Mouse (Mus musculus) embryo, embryonic 10.5 days (tissue): ENCODE measurements around the gene Rtl8b.
"Not testable (repeated sequence)": the region's sequence is repeated elsewhere in the genome, so short reads cannot be mapped to it uniquely, and the experiment has no call there.

ENCODE experiments used
- DNase-seq: peaks from one replicate; pipeline ENCODE4 v3.0.0-alpha.2; 2015; ENCODE audit warnings: low spot score

The Rtl8b gene

GRCm38 (mm10) chrX:53670294-53670693 lies at the start of gene Rtl8b:
TSS of gene Rtl8b (minus strand) at chrX:53670408.
- peak; percentile 91 for DNase-seq

- DNase-seq: peak; percentile 77
Observed at GRCm38 (mm10) chrX:53716323-53717182, 46.3 kb upstream of the Rtl8b start.

- DNase-seq: no peak
Observed at GRCm38 (mm10) chrX:53715942-53716322, 45.7 kb upstream of the Rtl8b start.

DNA sequence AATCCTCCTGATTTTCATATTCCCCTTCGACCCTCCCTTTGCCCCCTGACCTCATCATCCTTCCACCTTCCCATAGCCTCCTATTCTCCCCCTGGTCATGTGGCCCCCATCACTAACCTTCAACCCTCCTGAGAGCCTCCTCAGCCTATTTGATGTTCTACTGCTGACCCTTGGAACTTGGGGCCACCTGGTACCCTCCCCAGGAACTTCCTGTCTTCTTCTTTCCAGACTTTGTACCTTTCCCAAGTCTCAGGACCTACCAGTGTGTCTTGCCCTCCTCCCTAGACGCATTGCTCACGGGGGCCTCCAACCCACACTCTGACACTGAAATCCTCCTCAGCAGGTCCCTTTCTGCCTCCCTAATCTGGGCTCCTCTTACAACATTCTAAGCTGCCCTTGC lies 32.5 kb upstream of the Rtl8b start:
- no peak for DNase-seq

- DNase-seq: no peak
Observed at GRCm38 (mm10) chrX:53699225-53699624, 29.0 kb upstream of the Rtl8b start.

- no peak for DNase-seq
Observed at GRCm38 (mm10) chrX:53694008-53694777, 24.0 kb upstream of the Rtl8b start.

DNA sequence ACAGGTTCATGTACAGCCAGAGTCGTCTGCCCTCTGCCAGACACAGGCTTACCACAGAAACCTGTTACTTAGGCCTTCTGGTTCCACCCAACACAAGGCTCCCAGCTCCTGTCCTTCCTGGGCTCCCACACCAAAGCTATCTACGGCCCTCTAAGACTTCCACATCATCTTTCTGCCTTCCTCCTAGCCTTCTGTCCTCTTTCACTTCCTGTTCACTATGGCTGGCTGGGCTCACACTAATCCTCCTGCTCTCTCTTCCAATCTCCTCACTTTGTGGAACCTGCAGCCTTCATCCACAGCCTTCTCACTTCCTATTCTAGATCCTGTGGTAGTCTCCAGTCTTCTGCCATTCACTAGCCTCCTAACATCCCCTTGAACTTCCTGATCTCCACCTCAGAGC lies 22.9 kb upstream of the Rtl8b start:
- no peak for DNase-seq

- no peak for DNase-seq
Observed at GRCm38 (mm10) chrX:53692065-53692464, 21.9 kb upstream of the Rtl8b start.

DNA sequence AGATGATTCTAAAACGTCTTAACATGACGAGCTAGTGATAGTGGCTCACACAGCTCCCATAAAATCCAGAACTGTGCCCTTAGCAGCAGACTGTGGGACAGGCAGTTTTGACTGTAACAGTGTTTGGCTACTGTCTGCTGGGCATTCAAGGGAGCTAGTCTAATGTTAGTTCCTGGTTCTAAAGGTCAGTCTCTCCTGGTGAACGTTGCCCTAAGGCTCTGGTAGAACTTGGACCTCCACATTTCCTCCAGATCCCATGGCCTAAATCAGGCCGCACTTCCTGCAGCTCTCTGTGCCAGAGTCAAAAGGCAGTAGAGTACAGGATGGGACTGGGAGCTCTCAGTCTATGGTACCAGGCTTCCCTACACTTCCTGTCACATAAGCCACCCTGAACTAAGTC lies 14.5 kb upstream of the Rtl8b start:
- not testable (repeated sequence) for DNase-seq

DNA sequence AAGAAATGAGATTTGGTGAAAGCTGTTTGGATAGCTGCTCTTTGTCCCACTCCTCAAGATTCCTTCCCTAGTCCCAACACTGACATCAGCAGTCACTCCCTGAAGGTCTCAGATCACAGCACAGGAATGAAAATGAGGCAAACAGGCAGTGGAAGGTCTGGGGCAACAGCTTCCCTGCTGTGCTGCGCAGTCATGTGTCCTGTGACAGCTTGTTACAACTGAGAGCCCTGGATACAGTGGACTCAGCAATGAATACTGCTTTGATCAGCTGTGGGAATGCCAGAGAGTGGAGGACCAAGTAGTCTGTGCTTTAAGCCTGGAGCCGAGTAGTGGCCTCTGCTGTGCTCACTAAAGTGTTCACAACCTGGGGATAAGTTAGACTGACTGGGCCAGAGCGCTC lies 12.4 kb upstream of the Rtl8b start:
- not testable (repeated sequence) for DNase-seq

DNA sequence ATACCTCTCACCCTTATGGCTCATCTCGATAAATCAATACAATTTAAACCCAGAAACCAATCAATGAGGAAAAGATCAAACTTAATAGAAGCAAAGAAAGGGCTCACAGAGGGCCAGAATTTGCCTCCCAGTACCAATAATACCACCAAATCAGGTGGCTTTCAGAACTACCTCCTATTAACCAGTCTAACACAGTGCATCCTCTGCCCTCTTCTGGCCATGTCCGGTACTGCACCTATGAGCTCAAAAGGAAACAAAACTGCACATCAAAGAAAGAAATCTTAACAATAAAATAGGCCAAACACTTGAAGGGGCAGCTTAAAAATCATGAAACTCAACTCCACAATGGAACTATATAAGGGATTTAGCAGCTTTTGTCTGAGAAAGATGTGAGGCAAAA lies 6.7 kb upstream of the Rtl8b start:
- not testable (repeated sequence) for DNase-seq

DNA sequence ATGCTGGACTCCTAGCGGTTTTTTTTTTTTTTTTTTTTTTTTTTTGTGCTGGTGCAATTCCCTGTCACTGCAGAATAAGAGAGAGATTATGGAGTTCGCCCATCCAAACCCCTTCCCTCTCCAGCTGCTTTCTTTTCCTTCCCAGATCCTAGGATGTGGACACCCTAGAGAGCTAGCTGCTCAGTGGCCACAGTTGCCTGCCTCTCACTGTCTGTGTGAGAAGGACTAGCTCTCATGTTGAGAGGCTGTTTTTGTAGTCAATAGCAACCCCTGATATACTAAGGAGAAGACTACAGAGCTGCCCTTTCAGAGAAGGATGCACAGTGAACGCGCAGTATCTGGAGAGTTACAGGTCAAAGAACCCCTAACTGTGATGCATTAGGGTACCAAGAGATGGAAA lies 488 bp upstream of the Rtl8b start:
- not testable (repeated sequence) for DNase-seq

DNA sequence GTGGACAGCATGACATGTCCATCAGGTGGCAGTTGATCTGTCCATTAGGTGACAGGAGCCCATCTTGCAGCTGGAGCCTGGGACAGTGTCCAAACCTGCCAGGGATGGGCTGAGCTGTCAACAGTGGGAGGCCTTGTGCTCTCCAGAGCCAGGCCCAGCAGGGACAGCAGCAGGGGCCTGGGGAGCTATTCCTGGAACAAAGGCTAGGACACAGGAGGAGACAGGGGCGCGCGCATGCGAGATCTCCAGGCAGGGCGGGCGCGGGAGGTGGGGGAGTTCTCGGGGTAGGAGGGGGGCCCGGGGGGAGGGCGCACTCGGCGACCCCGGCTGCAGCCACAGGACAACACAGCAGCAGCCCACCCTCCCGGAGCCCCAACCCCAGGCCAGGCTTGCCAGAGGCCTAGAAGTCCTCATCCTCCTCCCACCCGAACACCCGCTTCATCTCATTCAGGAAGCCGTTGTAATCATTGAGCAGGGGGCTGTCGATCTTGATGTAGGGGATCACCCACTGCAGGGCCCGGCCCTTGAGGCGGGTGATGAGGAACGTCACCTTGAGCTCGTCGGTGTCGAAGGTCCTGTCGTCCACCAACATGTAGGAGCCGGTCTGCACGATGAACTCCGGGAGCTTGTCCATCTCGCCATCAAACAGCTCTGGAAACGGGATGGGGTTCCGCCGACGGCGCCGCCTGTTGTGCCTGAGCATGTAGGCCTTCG lies 494 bp downstream of the Rtl8b start:
- not testable (repeated sequence) for DNase-seq

- DNase-seq: not testable (repeated sequence)
Observed at GRCm38 (mm10) chrX:53652917-53653316, 17.3 kb downstream of the Rtl8b start.

DNA sequence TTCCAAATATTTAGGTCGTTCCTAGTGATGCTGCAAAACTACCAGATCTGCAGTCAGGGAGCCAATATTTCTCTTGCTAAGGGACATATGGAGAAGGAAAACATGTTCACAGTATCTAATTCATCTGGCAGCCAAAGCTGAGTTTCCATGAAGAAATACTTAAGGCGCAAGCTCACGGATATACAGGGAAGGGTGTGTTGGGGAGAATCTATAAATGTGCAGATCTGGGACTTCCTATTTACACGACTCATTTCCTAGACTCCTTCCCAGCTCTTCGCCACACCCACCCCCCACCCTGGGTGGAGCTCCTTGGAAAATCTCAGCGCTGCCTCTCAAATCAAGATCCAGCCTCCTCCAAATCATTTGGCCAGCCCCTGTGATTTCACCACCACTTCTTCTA lies 24.3 kb downstream of the Rtl8b start:
- DNase-seq: no peak

DNA sequence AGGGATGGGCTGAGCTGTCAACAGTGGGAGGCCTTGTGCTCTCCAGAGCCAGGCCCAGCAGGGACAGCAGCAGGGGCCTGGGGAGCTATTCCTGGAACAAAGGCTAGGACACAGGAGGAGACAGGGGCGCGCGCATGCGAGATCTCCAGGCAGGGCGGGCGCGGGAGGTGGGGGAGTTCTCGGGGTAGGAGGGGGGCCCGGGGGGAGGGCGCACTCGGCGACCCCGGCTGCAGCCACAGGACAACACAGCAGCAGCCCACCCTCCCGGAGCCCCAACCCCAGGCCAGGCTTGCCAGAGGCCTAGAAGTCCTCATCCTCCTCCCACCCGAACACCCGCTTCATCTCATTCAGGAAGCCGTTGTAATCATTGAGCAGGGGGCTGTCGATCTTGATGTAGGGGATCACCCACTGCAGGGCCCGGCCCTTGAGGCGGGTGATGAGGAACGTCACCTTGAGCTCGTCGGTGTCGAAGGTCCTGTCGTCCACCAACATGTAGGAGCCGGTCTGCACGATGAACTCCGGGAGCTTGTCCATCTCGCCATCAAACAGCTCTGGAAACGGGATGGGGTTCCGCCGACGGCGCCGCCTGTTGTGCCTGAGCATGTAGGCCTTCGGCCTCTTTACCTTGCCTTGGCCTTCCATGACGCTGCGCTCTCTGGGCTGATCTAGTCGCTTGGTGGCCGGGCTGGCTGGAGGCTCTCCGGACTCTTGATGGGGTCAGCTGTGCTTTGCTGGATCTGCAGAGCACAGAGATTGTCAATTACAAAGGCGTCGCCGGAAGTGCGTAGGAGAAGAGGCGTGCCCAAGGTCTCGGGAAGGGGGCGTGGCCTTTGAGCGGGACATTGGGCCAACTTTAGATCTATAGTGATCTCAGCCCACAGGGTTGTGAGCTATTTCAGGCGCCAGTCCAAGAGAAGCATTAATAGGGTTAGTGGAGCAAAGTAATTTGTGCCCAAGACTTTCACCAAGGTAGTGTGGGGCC lies 26.9 kb downstream of the Rtl8b start, which contains the start of gene Rtl8a:
Gene Rtl8a (minus strand): TSS at position 703 of the 982 bp plus-strand sequence.
- DNase-seq: peak; percentile 88

GRCm38 (mm10) chrX:53642604-53642979 lies 27.6 kb downstream of the Rtl8b start:
- DNase-seq: not testable (repeated sequence)

- not testable (repeated sequence) for DNase-seq
Observed at GRCm38 (mm10) chrX:53638107-53638506, 32.1 kb downstream of the Rtl8b start.
